Mouse (Mus musculus) layer of hippocampus, postnatal 25 days (tissue): Measurements from ENCODE around the gene Slc8a1. TPM values are rescaled to one million over a fixed set of nuclear protein-coding genes. Genes with fewer than 3 reads are reported as not detected.

Experiments used
- DNase-seq, 2 experiments: peaks; one replicate each; pipeline ENCODE4 v3.0.0; 2022; ENCODE audit warnings: mixed read lengths in 2 of 2, low spot score in 1 of 2; ENCODE audit errors: extremely low spot score in 1 of 2
- total RNA-seq, 2 experiments: library from RNA; stranded (reverse); gene quantifications; 2 replicates each; pipeline ENCODE4 v1.2.3; 2021

The Slc8a1 gene
- total RNA-seq, 2 experiments from 2014 or later: 261 to 289 TPM

- DNase-seq: no peak
These were observed 360.3 kb downstream of the Slc8a1 start for GRCm38 (mm10) chr17:81377757-81378299.

DNA sequence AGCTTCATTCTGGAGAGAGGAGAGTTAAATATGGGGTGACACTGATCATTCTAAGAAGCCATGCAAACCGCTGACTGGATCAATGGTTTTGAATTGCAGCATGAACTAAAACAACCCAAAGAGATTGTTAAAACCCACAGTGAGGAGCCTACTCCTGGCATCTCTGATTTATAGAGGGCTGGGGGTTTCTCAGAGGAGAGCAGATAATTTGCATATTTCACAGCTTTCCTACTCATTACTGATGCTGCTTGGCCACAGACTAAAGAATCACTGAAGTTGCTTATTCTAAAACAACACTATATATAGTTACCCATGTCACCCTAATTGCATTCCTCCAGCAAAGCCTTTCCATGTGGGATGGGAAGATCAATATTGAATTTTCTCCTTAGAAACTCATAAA, 361.0 kb downstream of the Slc8a1 start:
- no peak for DNase-seq

GRCm38 (mm10) chr17:81375901-81376300, 362.3 kb downstream of the Slc8a1 start:
- DNase-seq: no peak

DNA sequence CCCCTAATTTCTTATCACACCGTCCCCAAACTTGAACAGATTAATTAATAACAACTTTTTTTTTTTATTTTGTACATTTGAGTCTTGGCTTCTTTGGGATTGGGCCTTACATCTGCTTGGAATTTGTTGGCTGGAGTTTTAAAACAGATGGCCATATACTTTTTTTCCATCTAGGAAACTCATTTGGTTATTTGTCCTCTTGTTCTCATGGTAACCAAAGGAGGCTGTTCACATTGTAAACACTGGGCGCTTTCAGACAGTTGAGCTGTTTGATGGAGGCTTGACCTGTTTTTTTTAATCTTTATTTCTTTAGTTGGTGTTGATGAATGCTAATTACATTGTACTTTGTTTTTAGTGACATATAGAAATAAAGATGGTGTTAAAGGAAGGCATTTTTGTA, 369.1 kb downstream of the Slc8a1 start:
- no peak for DNase-seq

GRCm38 (mm10) chr17:81368503-81368902, 369.7 kb downstream of the Slc8a1 start:
- DNase-seq: no peak

GRCm38 (mm10) chr17:81363368-81363767, 374.8 kb downstream of the Slc8a1 start:
- DNase-seq: no peak

- no peak for DNase-seq
These were observed 377.6 kb downstream of the Slc8a1 start for GRCm38 (mm10) chr17:81360571-81360970.

DNA sequence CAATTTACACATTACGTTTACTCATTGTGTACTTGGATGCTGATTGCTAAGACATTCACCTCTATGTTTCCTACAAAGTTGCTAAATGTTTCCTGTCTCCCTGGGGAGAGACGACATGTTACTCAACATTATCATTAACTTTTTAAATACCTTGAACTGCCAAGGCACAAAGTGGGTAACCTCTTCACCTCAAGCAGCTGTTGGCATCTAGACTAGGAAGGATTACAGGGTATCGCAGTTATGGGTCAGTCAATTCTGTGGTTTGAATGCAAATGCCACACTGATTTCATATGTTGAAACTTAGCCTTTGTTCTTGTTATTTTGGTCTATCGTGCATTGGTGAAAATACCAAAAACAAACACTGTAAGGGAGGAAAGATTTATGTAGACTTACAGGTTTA, 378.1 kb downstream of the Slc8a1 start:
- no peak for DNase-seq

GRCm38 (mm10) chr17:81336024-81336754, 402.0 kb downstream of the Slc8a1 start:
- no peak for DNase-seq

- DNase-seq: no peak
These were observed 402.7 kb downstream of the Slc8a1 start for GRCm38 (mm10) chr17:81335526-81335925.
